Mouse (Mus musculus) heart, adult 8-10 months (tissue): ENCODE data around the gene Pgam5. TPM values are rescaled to one million over a fixed set of nuclear protein-coding genes. Genes with fewer than 3 reads are reported as not detected.

Experiments used
- DNase-seq: peaks from one replicate; pipeline ENCODE4 v3.0.0; 2022; ENCODE audit warnings: low spot score
- total RNA-seq, 4 experiments: library from RNA; stranded (reverse); gene quantifications; 2 replicates each; pipeline ENCODE4 v1.2.4; 2022

Pgam5 gene
- total RNA-seq, 4 experiments from 2014 or later: 32.3 to 37.4 (median 35.5) TPM

DNA sequence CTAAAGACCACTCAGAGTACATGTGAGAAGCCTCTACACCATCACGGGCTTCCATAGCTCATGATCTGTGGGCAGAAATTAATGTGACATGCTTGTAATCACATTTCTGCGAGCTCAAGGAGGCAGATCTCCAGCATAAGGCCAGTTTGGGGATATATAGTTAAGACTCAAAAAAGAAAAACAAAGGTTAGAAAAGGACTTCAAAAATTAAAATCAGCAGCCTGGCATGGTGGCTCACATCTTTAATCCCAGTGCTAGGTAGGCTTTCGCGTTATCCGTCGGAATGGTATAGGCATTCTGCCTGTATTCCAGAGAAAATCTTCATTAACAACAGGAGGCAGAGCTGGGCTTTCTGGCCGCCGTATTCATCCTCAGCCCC is 39.3 kb downstream of the Pgam5 start:
- peak; percentile 5 for DNase-seq

GRCm38 (mm10) chr5:110227336-110227883 is 42.3 kb downstream of the Pgam5 start:
- no peak for DNase-seq

DNA sequence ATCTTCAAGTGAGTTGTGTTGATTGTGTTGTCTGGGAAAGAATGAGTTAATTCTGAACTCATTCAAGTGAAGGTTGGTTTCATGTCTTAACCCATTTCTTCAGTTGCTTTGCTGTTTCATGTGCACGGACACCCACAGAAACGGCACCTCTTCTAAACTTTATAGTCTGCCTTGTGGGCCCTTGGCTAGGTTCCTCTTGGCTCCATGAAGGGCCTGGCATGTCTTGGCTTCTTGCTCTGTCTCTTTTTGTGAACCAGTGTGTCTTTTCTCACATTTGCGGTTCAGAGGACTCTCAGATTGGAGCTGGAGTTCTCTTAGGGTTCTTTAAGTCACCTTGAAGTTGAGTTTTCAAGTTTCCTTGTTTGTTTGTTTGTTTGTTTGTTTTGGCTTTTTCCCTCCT is 44.7 kb downstream of the Pgam5 start:
- DNase-seq: no peak

- no peak for DNase-seq
Observed at GRCm38 (mm10) chr5:110222757-110223156, 47.0 kb downstream of the Pgam5 start.

GRCm38 (mm10) chr5:110220331-110220730 is 49.4 kb downstream of the Pgam5 start:
- no peak for DNase-seq

GRCm38 (mm10) chr5:110216780-110217179 is 52.9 kb downstream of the Pgam5 start:
- no peak for DNase-seq

GRCm38 (mm10) chr5:110211312-110211711 is 58.4 kb downstream of the Pgam5 start:
- DNase-seq: no peak

Other genes starting within 250 kb of the Pgam5 start
- gene Gm17655, start 197.4 kb downstream of the Pgam5 start, total RNA-seq: 1 to 10 TPM; 1.7 to 6.7 (median 3.6) TPM
- gene Gm35315, start 175.5 kb downstream of the Pgam5 start, total RNA-seq: not detected
- gene Plcxd1, start 169.9 kb downstream of the Pgam5 start, total RNA-seq: under 1 TPM in 1 of 4 experiments, not detected in 3; 0.09 TPM
- gene Gtpbp6, start 161.7 kb downstream of the Pgam5 start, total RNA-seq: 10 to 100 TPM; 23.8 to 31.2 (median 29.1) TPM
- 1 to 10 TPM; 2.8 to 3.7 (median 3.3) TPM for gene Zfp605, start 159.8 kb downstream of the Pgam5 start, total RNA-seq
- 10 to 100 TPM; 11.4 to 13.4 (median 11.9) TPM for gene Chfr, start 134.1 kb downstream of the Pgam5 start, total RNA-seq
- gene Golga3, start 93.2 kb downstream of the Pgam5 start, total RNA-seq: 10 to 100 TPM; 51.0 to 56.3 (median 55.1) TPM
- 10 to 100 TPM; 25.2 to 33.7 (median 30.0) TPM for gene Ankle2, start 38.9 kb downstream of the Pgam5 start, total RNA-seq
- gene Pxmp2, start 16.3 kb upstream of the Pgam5 start, total RNA-seq: 100 to 1,000 TPM; 115 to 141 (median 124) TPM
- gene Pole, start 16.4 kb upstream of the Pgam5 start, total RNA-seq: 1 to 10 TPM; 1.1 to 3.5 (median 2.5) TPM
- gene P2rx2, start 73.3 kb upstream of the Pgam5 start, total RNA-seq: not detected
- gene Lrcol1, start 74.8 kb upstream of the Pgam5 start, total RNA-seq: not detected
- gene Fbrsl1, start 178.6 kb upstream of the Pgam5 start, total RNA-seq: 10 to 100 TPM; 44.1 to 53.9 (median 46.1) TPM